Mouse (Mus musculus): ENCODE measurements at regions not wholly inside any gene's neighbourhood (a gene's known extent, or its start where the extent isn't known, plus 50 kb on each side); places are given as distances from the start of the nearest gene placed in this dataset.

DNA sequence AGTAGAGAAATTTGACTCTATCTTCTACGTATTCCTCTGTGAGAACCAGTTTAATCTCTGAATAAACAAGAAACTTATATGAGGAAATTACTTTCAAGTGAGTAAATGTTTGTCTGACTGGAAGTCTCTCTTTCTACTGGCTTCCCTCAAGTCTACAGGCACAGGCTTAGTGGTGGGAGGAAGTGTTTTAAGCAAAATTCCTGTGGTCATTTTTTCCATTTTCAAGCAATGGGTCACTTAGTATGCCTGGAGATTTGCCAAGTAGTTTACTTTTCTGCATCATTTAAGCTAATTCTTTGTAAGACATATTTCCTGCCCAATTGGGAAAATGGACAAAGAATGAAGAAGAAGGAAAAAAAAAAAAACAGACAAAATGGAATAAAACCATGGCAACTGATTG, 632.9 kb downstream of the Slc22a22 start:
- Histone ChIP-seq H3K4me1 (replicated peaks; ENCODE audit: low read depth, low read length) (peaks cover 5% of the 10 kb centered on the region), H3K9me3 (ENCODE audit: low read length) (no peaks in the 10 kb centered on the region), H3K36me3 (ENCODE audit: insufficient read depth, low read length) (no peaks in the 10 kb centered on the region), H3K4me3 (replicated peaks; ENCODE audit: low read length) (no peak overlapping the region), H3K27me3 (ENCODE audit: insufficient read depth, low read length) (no peaks in the 10 kb centered on the region)
- TF ChIP-seq POU5F1 (IDR thresholded peaks at IDR 0.05; ENCODE audit: borderline replicate concordance, low read length) (no peak), NANOG (IDR thresholded peaks at IDR 0.05; ENCODE audit: borderline replicate concordance, low read length) (no peak), CTCF (conservative IDR thresholded peaks at IDR 0.05; ENCODE audit: low read length) (no peak)

DNA sequence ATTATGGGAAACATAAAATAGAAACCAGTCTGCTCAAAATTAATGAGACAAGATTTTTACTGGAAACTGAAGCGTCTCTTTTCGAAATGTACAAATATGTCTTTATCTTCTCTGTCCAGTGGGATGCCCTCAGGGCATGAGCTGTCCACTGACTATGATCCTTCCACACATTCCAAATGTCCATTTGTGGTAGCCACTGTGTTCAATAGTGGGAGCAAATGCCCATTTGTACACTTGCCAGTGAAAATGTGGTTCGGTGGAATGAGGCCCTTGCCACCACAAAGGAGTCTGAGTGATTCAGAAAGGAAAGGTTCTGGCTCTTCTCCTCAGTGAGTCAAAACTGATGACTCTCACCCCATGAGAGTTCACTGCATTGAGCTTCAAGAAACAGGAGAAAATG, 635.9 kb downstream of the Slc22a22 start:
- Histone ChIP-seq H3K4me1 (replicated peaks; ENCODE audit: low read depth, low read length) (peaks cover 5% of the 10 kb centered on the region), H3K9me3 (ENCODE audit: low read length) (no peaks in the 10 kb centered on the region), H3K36me3 (ENCODE audit: insufficient read depth, low read length) (no peaks in the 10 kb centered on the region), H3K27me3 (ENCODE audit: insufficient read depth, low read length) (no peaks in the 10 kb centered on the region), H3K4me3 (replicated peaks; ENCODE audit: low read length) (no peak overlapping the region)
- no peak for TF ChIP-seq NANOG (IDR thresholded peaks at IDR 0.05; ENCODE audit: borderline replicate concordance, low read length)
- TF ChIP-seq POU5F1 (IDR thresholded peaks at IDR 0.05; ENCODE audit: borderline replicate concordance, low read length): no peak
- TF ChIP-seq CTCF (conservative IDR thresholded peaks at IDR 0.05; ENCODE audit: low read length): no peak

DNA sequence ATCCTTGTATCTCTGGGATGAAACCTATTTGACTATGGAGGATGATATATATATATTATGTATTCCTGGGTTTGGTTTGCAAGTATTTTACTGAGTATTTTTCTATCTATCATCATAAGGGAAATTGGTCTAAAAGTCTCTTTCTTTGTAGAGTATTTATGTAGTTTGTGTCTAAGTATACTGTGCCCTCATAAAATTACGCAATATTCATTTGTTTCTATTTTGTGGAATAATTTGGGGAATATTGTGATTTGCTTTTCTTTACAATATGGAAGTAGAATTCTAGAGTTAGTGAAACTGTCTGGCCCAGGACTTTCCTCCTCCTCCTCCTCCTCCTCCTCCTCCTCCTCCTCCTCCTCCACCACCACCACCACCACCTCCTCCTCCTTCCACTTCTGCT, 640.1 kb downstream of the Slc22a22 start:
- Histone ChIP-seq H3K4me1 (replicated peaks; ENCODE audit: low read depth, low read length) (no peaks in the 10 kb centered on the region; the same call in 1 of the 2 replicates), H3K36me3 (ENCODE audit: insufficient read depth, low read length) (no peaks in the 10 kb centered on the region)

DNA sequence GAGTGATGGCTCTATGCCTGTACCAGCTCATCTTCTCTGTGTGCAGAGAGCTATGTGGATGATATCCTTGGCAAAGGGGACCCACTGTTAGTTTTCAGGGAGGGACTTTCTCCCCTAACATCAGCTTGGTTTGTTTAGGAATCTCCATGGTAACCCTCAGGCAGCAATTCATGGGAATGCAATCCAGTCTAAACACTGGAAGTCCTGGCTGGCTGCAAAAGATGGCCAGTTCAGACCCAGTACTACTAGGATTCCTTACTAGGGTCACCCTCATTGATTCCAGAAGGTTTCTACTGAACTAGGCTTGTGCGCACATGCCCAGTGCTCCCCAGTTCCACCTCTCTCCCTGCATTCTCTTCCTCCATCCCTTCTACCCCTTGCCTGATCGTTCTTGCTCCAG, 642.8 kb downstream of the Slc22a22 start:
- no peak overlapping the region for H3K4me3 ChIP-seq (replicated peaks; ENCODE audit: low read length)
- TF ChIP-seq CTCF (conservative IDR thresholded peaks at IDR 0.05; ENCODE audit: low read length) (no peak), NANOG (IDR thresholded peaks at IDR 0.05; ENCODE audit: borderline replicate concordance, low read length) (no peak), POU5F1 (IDR thresholded peaks at IDR 0.05; ENCODE audit: borderline replicate concordance, low read length) (no peak)
- no peaks in the 10 kb centered on the region for H3K9me3 ChIP-seq (ENCODE audit: low read length)
- no peaks in the 10 kb centered on the region for H3K27me3 ChIP-seq (ENCODE audit: insufficient read depth, low read length)
- no peaks in the 10 kb centered on the region for H3K4me1 ChIP-seq (replicated peaks; ENCODE audit: low read depth, low read length)
- no peaks in the 10 kb centered on the region for H3K36me3 ChIP-seq (ENCODE audit: insufficient read depth, low read length)

More for the DNA sequence above, 640.1 kb downstream of the Slc22a22 start:
- Histone ChIP-seq H3K27me3 (ENCODE audit: insufficient read depth, low read length) (no peaks in the 10 kb centered on the region), H3K4me3 (replicated peaks; ENCODE audit: low read length) (no peak overlapping the region), H3K9me3 (ENCODE audit: low read length) (no peaks in the 10 kb centered on the region)
- no peak for TF ChIP-seq POU5F1 (IDR thresholded peaks at IDR 0.05; ENCODE audit: borderline replicate concordance, low read length)
- TF ChIP-seq NANOG (IDR thresholded peaks at IDR 0.05; ENCODE audit: borderline replicate concordance, low read length): no peak
- no peak for TF ChIP-seq CTCF (conservative IDR thresholded peaks at IDR 0.05; ENCODE audit: low read length)

GRCm38 (mm10) chr15:56832666-56833065, 644.8 kb downstream of the Slc22a22 start:
- H3K4me1 ChIP-seq (replicated peaks; ENCODE audit: low read depth, low read length): no peaks in the 10 kb centered on the region
- H3K36me3 ChIP-seq (ENCODE audit: insufficient read depth, low read length): no peaks in the 10 kb centered on the region
- no peaks in the 10 kb centered on the region for H3K9me3 ChIP-seq (ENCODE audit: low read length)
- H3K4me3 ChIP-seq (replicated peaks; ENCODE audit: low read length): no peak overlapping the region
- TF ChIP-seq POU5F1 (IDR thresholded peaks at IDR 0.05; ENCODE audit: borderline replicate concordance, low read length): no peak
- no peak for TF ChIP-seq NANOG (IDR thresholded peaks at IDR 0.05; ENCODE audit: borderline replicate concordance, low read length)
- TF ChIP-seq CTCF (conservative IDR thresholded peaks at IDR 0.05; ENCODE audit: low read length): no peak
- H3K27me3 ChIP-seq (ENCODE audit: insufficient read depth, low read length): no peaks in the 10 kb centered on the region

DNA sequence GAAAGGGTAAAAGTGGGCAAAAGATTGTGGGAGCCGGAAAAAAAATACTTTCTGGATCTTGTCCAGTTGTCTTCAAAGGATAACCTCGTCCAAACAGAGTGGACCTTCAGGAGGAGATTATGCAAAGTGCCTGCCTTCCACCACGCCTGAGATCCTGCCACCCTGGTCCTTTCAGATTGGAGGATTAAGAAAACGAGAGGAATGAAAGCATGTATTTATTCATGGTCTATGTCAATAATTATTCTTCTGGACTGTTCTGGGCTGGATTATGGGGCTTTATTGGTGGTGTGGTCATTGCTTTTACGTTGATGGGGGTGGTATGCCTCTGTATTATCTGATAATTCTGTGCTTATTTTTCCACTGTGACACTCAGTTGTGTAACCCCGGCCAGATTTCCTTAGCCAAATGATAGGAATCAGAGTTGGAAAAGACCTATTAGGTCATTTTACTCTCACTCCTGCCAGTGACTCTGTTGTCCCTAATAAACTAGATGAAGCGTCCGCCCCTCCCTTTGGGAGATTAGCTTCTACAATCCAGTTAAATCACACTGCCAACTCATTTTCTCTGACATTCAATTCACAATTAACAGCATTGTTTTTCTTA, 656.3 kb downstream of the Slc22a22 start:
- TF ChIP-seq NANOG (IDR thresholded peaks at IDR 0.05; ENCODE audit: borderline replicate concordance, low read length): no peak
- no peak for TF ChIP-seq CTCF (conservative IDR thresholded peaks at IDR 0.05; ENCODE audit: low read length)
- no peak for TF ChIP-seq POU5F1 (IDR thresholded peaks at IDR 0.05; ENCODE audit: borderline replicate concordance, low read length)
- no peak overlapping the region for H3K4me3 ChIP-seq (replicated peaks; ENCODE audit: low read length)
- H3K4me1 ChIP-seq (replicated peaks; ENCODE audit: low read depth, low read length): no peaks in the 10 kb centered on the region
- no peaks in the 10 kb centered on the region for H3K27me3 ChIP-seq (ENCODE audit: insufficient read depth, low read length)
- no peaks in the 10 kb centered on the region for H3K36me3 ChIP-seq (ENCODE audit: insufficient read depth, low read length)
- no peaks in the 10 kb centered on the region for H3K9me3 ChIP-seq (ENCODE audit: low read length)

- Histone ChIP-seq H3K4me1 (replicated peaks; ENCODE audit: low read depth, low read length) (no peaks in the 10 kb centered on the region), H3K9me3 (ENCODE audit: low read length) (no peaks in the 10 kb centered on the region), H3K4me3 (replicated peaks; ENCODE audit: low read length) (no peak overlapping the region), H3K36me3 (ENCODE audit: insufficient read depth, low read length) (no peaks in the 10 kb centered on the region), H3K27me3 (ENCODE audit: insufficient read depth, low read length) (no peaks in the 10 kb centered on the region)
- TF ChIP-seq POU5F1 (IDR thresholded peaks at IDR 0.05; ENCODE audit: borderline replicate concordance, low read length): no peak
- no peak for TF ChIP-seq CTCF (conservative IDR thresholded peaks at IDR 0.05; ENCODE audit: low read length)
- no peak for TF ChIP-seq NANOG (IDR thresholded peaks at IDR 0.05; ENCODE audit: borderline replicate concordance, low read length)
Measured at GRCm38 (mm10) chr15:56820256-56820976, 657.0 kb downstream of the Slc22a22 start.

DNA sequence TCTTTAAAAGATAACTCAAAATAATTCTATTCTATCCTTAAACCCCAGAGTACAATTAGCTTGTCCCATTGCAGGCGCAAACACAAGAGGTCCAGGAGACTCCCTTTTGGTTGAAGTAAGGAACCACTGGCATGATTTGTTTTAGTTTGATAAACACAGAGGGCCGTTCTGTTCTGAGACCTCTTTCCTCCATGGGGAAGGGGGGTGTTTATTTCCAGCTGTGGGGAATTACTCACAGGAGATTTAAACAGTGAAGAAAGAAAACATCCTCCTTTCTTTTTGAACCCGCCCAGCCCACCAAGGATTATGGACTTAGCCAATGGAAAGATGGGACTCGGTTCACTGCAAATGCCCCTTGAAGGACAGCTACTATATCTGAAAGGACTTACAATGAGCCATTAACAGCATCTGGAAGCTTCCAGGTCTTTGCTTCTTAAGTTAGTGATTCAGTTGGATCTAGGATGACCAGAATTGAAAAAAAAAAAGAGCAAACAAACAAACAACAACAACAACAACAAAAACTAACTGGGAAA, 659.2 kb downstream of the Slc22a22 start:
- Histone ChIP-seq H3K27me3 (ENCODE audit: insufficient read depth, low read length) (no peaks in the 10 kb centered on the region), H3K4me1 (replicated peaks; ENCODE audit: low read depth, low read length) (no peaks in the 10 kb centered on the region), H3K36me3 (ENCODE audit: insufficient read depth, low read length) (no peaks in the 10 kb centered on the region), H3K9me3 (ENCODE audit: low read length) (no peaks in the 10 kb centered on the region), H3K4me3 (replicated peaks; ENCODE audit: low read length) (no peak overlapping the region)
- no peak for TF ChIP-seq NANOG (IDR thresholded peaks at IDR 0.05; ENCODE audit: borderline replicate concordance, low read length)
- no peak for TF ChIP-seq CTCF (conservative IDR thresholded peaks at IDR 0.05; ENCODE audit: low read length)
- TF ChIP-seq POU5F1 (IDR thresholded peaks at IDR 0.05; ENCODE audit: borderline replicate concordance, low read length): no peak

Measured in E14TG2a.4 (cell line).